Comparison of ENCODE assay signal across 8 mouse cellular contexts in genomic region chr8:70691727-70692231, GRCm38 (mm10). TPM values are rescaled to one million over a fixed set of nuclear protein-coding genes. Genes with fewer than 3 reads are reported as not detected.
DNase-seq lines count a peak whose midpoint lies in the region; ATAC-seq and TF ChIP-seq lines count a peak whose summit lies in the region.

No protein-coding gene starts in this region.

- H3K9me3 ChIP-seq in hindbrain, embryonic 12.5 days (replicated peaks) = no peaks in the 10 kb centered on the region
- no peaks in the 10 kb centered on the region for H3K9me3 ChIP-seq in limb, embryonic 14.5 days (ENCODE audit: control insufficient read depth, low read length)

- 0 out of 2 replicates have a peak, but pooled peaks have one; percentile 32 for TF ChIP-seq POLR2A in limb, embryonic 14.5 days (IDR thresholded peaks at IDR 0.05; ENCODE audit: borderline replicate concordance, extremely low read depth, insufficient read depth, insufficient read length)
- no peak for TF ChIP-seq POLR2A in small intestine, adult 2 months (IDR thresholded peaks at IDR 0.05; ENCODE audit: low read depth, low read length)

- no peak for TF ChIP-seq CTCF in small intestine, adult 2 months (IDR thresholded peaks at IDR 0.05; ENCODE audit: extremely low read depth, insufficient read length, insufficient replicate concordance, low read depth, low read length)

- peaks cover 35% of the 10 kb centered on the region for H3K4me1 ChIP-seq in hindbrain, embryonic 12.5 days
- H3K4me1 ChIP-seq in limb, embryonic 14.5 days (ENCODE audit: control insufficient read depth, insufficient read depth, low read length) = peaks cover 28% of the 10 kb centered on the region
- H3K4me1 ChIP-seq in small intestine, adult 2 months (ENCODE audit: control insufficient read depth, insufficient read depth, insufficient read length, low read length) = peaks cover 37% of the 10 kb centered on the region

- 1% methylated on average over 18 of the region's 20 CpGs for WGBS in hindbrain, embryonic 12.5 days
- WGBS in limb, embryonic 14.5 days = 0% methylated on average over 9 of the region's 20 CpGs
- 10% methylated on average over 20 of the region's 20 CpGs for WGBS in small intestine, adult 2 months

- H3K4me2 ChIP-seq in hindbrain, embryonic 12.5 days (replicated peaks) = peak overlapping the region; percentile 48
- H3K4me2 ChIP-seq in limb, embryonic 14.5 days (replicated peaks; ENCODE audit: low read depth, low read length, severe bottlenecking) = peak overlapping the region; percentile 59

- H3K9ac ChIP-seq in hindbrain, embryonic 12.5 days = peak overlapping the region; percentile 42; the same call in 1 of the 2 replicates
- peak overlapping the region; percentile 62 for H3K9ac ChIP-seq in limb, embryonic 14.5 days (ENCODE audit: low read depth, low read length, severe bottlenecking)

- H3K27ac ChIP-seq in hindbrain, embryonic 12.5 days = peak overlapping the region; percentile 76
- H3K27ac ChIP-seq in limb, embryonic 14.5 days (replicated peaks; ENCODE audit: low read depth, low read length) = peak overlapping the region; percentile 77
- H3K27ac ChIP-seq in small intestine, adult 2 months (ENCODE audit: insufficient read depth, low read depth, low read length) = no peak overlapping the region

- ATAC-seq in hindbrain, embryonic 12.5 days (ENCODE audit: low FRiP score) = peak; percentile 67
- ATAC-seq in limb, embryonic 14.5 days (ENCODE audit: low FRiP score, low read depth) = peak; percentile 69

- H3K36me3 ChIP-seq in hindbrain, embryonic 12.5 days = no peaks in the 10 kb centered on the region
- H3K36me3 ChIP-seq in limb, embryonic 14.5 days (ENCODE audit: control insufficient read depth, insufficient read depth, low read length) = no peaks in the 10 kb centered on the region
- H3K36me3 ChIP-seq in small intestine, adult 2 months (ENCODE audit: control insufficient read depth, insufficient read depth, low read length) = no peaks in the 10 kb centered on the region

- no peaks in the 10 kb centered on the region for H3K27me3 ChIP-seq in hindbrain, embryonic 12.5 days
- H3K27me3 ChIP-seq in limb, embryonic 14.5 days (ENCODE audit: control insufficient read depth, insufficient read depth, low read length) = no peaks in the 10 kb centered on the region
- H3K27me3 ChIP-seq in small intestine, adult 2 months (ENCODE audit: control insufficient read depth, insufficient read depth, low read length) = no peaks in the 10 kb centered on the region

- peak overlapping the region; percentile 26 for H3K4me3 ChIP-seq in hindbrain, embryonic 12.5 days
- H3K4me3 ChIP-seq in limb, embryonic 14.5 days (replicated peaks; ENCODE audit: low read length) = peak overlapping the region; percentile 34
- H3K4me3 ChIP-seq in small intestine, adult 2 months (ENCODE audit: low read depth, low read length) = peak overlapping the region; percentile 34

- DNase-seq in ovary, adult 18-20 months (ENCODE audit: low spot score) = peak; percentile 42
- DNase-seq in ovary, postnatal 10 days (ENCODE audit: low spot score) = no peak
- peak; percentile 59 for DNase-seq in limb, embryonic 14.5 days (ENCODE audit: low spot score)
- no peak for DNase-seq in cerebellum, adult 9-10 months
- no peak for DNase-seq in spleen, postnatal 36 days (ENCODE audit: low spot score in 2 of 2)
- no peak for DNase-seq in layer of hippocampus, adult 18-20 months (ENCODE audit: low spot score in 2 of 2)

RNA-seq across cellular contexts. Expression of gene Jund, which starts 7.0 kb away (rescaled TPM):
- polyA plus RNA-seq in hindbrain, embryonic 12.5 days (2016; fragmentation: Nextera tagmentation; extraction: Ambion mirVana) = 186 and 217 TPM in 2 replicates
- polyA plus RNA-seq in limb, embryonic 14.5 days (2012; rRNA removed) = 218 and 287 TPM in 2 replicates
- 115 and 119 TPM in 2 replicates for polyA plus RNA-seq in limb, embryonic 14.5 days (2014; fragmentation: Nextera tagmentation; extraction: Ambion mirVana)
- polyA plus RNA-seq in small intestine, adult 2 months (2012; rRNA removed) = 419 and 1,098 TPM in 2 replicates
- 100 to 1,000 TPM; 186 to 200 TPM for total RNA-seq in layer of hippocampus, adult 18-20 months (2021)

RNA-seq across cellular contexts. Expression of gene Iqcn, which starts 11.5 kb away (rescaled TPM):
- 0.05 TPM in 1 of 2 replicates, not detected in the other for polyA plus RNA-seq in hindbrain, embryonic 12.5 days (2016; fragmentation: Nextera tagmentation; extraction: Ambion mirVana)
- 0.04 and 0.08 TPM in 2 replicates for polyA plus RNA-seq in limb, embryonic 14.5 days (2012; rRNA removed)
- 0.10 TPM in 1 of 2 replicates, not detected in the other for polyA plus RNA-seq in limb, embryonic 14.5 days (2014; fragmentation: Nextera tagmentation; extraction: Ambion mirVana)
- polyA plus RNA-seq in small intestine, adult 2 months (2012; rRNA removed) = 0.03 and 0.05 TPM in 2 replicates
- total RNA-seq in layer of hippocampus, adult 18-20 months (2021) = under 1 TPM in 1 of 2 experiments, not detected in 1; 0.07 TPM

RNA-seq across cellular contexts. Expression of gene Lsm4, which starts 18.7 kb away (rescaled TPM):
- 227 and 231 TPM in 2 replicates for polyA plus RNA-seq in hindbrain, embryonic 12.5 days (2016; fragmentation: Nextera tagmentation; extraction: Ambion mirVana)
- polyA plus RNA-seq in limb, embryonic 14.5 days (2012; rRNA removed) = 172 and 182 TPM in 2 replicates
- polyA plus RNA-seq in limb, embryonic 14.5 days (2014; fragmentation: Nextera tagmentation; extraction: Ambion mirVana) = 247 and 256 TPM in 2 replicates
- polyA plus RNA-seq in small intestine, adult 2 months (2012; rRNA removed) = 109 and 152 TPM in 2 replicates
- total RNA-seq in layer of hippocampus, adult 18-20 months (2021) = 10 to 100 TPM; 63.8 to 71.5 TPM

RNA-seq across cellular contexts. Expression of gene Gm3336, which starts 26.6 kb away (rescaled TPM):
- not detected in 2 replicates for polyA plus RNA-seq in hindbrain, embryonic 12.5 days (2016; fragmentation: Nextera tagmentation; extraction: Ambion mirVana)
- polyA plus RNA-seq in limb, embryonic 14.5 days (2012; rRNA removed) = not detected in 2 replicates
- not detected in 2 replicates for polyA plus RNA-seq in limb, embryonic 14.5 days (2014; fragmentation: Nextera tagmentation; extraction: Ambion mirVana)
- 42.0 and 73.6 TPM in 2 replicates for polyA plus RNA-seq in small intestine, adult 2 months (2012; rRNA removed)
- total RNA-seq in layer of hippocampus, adult 18-20 months (2021) = not detected

RNA-seq across cellular contexts. Expression of gene Pgpep1, which starts 31.6 kb away (rescaled TPM):
- 101 and 125 TPM in 2 replicates for polyA plus RNA-seq in hindbrain, embryonic 12.5 days (2016; fragmentation: Nextera tagmentation; extraction: Ambion mirVana)
- polyA plus RNA-seq in limb, embryonic 14.5 days (2012; rRNA removed) = 47.6 and 59.8 TPM in 2 replicates
- polyA plus RNA-seq in limb, embryonic 14.5 days (2014; fragmentation: Nextera tagmentation; extraction: Ambion mirVana) = 64.1 and 68.7 TPM in 2 replicates
- 49.5 and 129 TPM in 2 replicates for polyA plus RNA-seq in small intestine, adult 2 months (2012; rRNA removed)
- total RNA-seq in layer of hippocampus, adult 18-20 months (2021) = 10 to 100 TPM; 20.0 to 23.3 TPM

Comparison
In these comparisons a context has a peak if more than half of its experiments do, and no peak if none do; other contexts are left out.
1. DNase-seq: peak in ovary, adult 18-20 months (single experiment) and limb, embryonic 14.5 days (single experiment); none in ovary, postnatal 10 days (single experiment), cerebellum, adult 9-10 months (single experiment), spleen, postnatal 36 days (0 of 2) and layer of hippocampus, adult 18-20 months (0 of 2).
2. Peak in every context shown above with its lines, with median percentiles within 50 percentile points of each other: H3K4me3 ChIP-seq.